Mouse (Mus musculus) forebrain, postnatal 0 days (tissue): ENCODE measurements around the gene Tex33. TPM values are rescaled to one million over a fixed set of nuclear protein-coding genes. Genes with fewer than 3 reads are reported as not detected.
"Not testable (repeated sequence)": the region's sequence is repeated elsewhere in the genome, so short reads cannot be mapped to it uniquely, and the experiment has no call there.

Experiments
- ATAC-seq: fragments of 200-750 bp; cut with Nextera tagmentation; 2 replicates; pipeline ENCODE4 v1.8.0; 2017; ENCODE audit warnings: mild to moderate bottlenecking, moderate library complexity
- DNase-seq: peaks from one replicate; pipeline ENCODE4 v3.0.0-alpha.2; 2015
- H3K27ac ChIP-seq: fragments of 300-500 bp; sonication (generic); 2 replicates; pipeline ENCODE4 v1.5.1; 2014; ENCODE audit warnings: low read depth, mild to moderate bottlenecking, antibody characterized with exemption, low read length, moderate library complexity, mixed read lengths
- H3K27me3 ChIP-seq: fragments of 300-500 bp; sonication (generic); 2 replicates; pipeline ENCODE4 v1.6.1; 2014; ENCODE audit warnings: mild to moderate bottlenecking, low read length, mixed read lengths; ENCODE audit not compliant: insufficient read depth
- H3K36me3 ChIP-seq: fragments of 300-500 bp; sonication (generic); 2 replicates; pipeline ENCODE4 v1.6.1; 2014; ENCODE audit warnings: mild to moderate bottlenecking, moderate library complexity; ENCODE audit not compliant: insufficient read depth
- H3K4me1 ChIP-seq: fragments of 300-500 bp; sonication (generic); 2 replicates; pipeline ENCODE4 v1.6.1; 2014; ENCODE audit warnings: antibody characterized with exemption; ENCODE audit not compliant: insufficient read depth
- H3K4me2 ChIP-seq: fragments of 300-500 bp; sonication (generic); 2 replicates; pipeline ENCODE4 v1.6.1; 2014; ENCODE audit warnings: low read depth, mild to moderate bottlenecking, moderate library complexity
- H3K4me3 ChIP-seq: fragments of 300-500 bp; sonication (generic); 2 replicates; pipeline ENCODE4 v1.5.1; 2014; ENCODE audit warnings: low read depth, low read length, mixed read lengths
- H3K9ac ChIP-seq: fragments of 300-500 bp; sonication (generic); 2 replicates; pipeline ENCODE4 v1.6.1; 2014; ENCODE audit warnings: mild to moderate bottlenecking
- H3K9me3 ChIP-seq: fragments of 300-500 bp; sonication (generic); 2 replicates; pipeline ENCODE4 v1.6.1; 2016; ENCODE audit warnings: low read length
- CTCF ChIP-seq: sonication (generic); IDR thresholded peaks from 2 replicates; pipeline ENCODE4 v1.5.1; 2016; ENCODE audit warnings: antibody characterized with exemption, control low read depth, low read depth
- WGBS: fragments of 180-500 bp; shearing (Covaris S2); extraction: QIAGEN DNeasy Blood & Tissue Kit; methylation state at CpG from one replicate; pipeline ENCODE4 v1.1.7; 2014; 5-methylcytosine and 5-hydroxymethylcytosine counted together
- polyA plus RNA-seq: library from polyadenylated mRNA; unstranded; fragments of >200 nt; fragmentation: Nextera tagmentation; extraction: Ambion mirVana; gene quantifications from 2 replicates; pipeline ENCODE4 v1.2.1, GENCODE M21; 2015
- total RNA-seq: library from RNA; depleted of rRNA; stranded (reverse); fragments of >200 nt; gene quantifications from 2 replicates; pipeline ENCODE4 v1.2.3, GENCODE M21; 2014

Tex33 gene
- total and polyA plus RNA-seq, 2 experiments from 2014 or later, result not detected

GRCm38 (mm10) chr15:78365916-78366315 is 29.8 kb downstream of the Tex33 start:
- no peak for TF ChIP-seq CTCF
- H3K27ac ChIP-seq, result no peak overlapping the region
- H3K4me1 ChIP-seq, result no peaks in the 10 kb centered on the region
- H3K4me2 ChIP-seq, result no peak overlapping the region
- 80% methylated on average over 2 of the region's 2 CpGs for WGBS
- peaks cover 4% of the 10 kb centered on the region; the same call in 1 of the 2 replicates for H3K9me3 ChIP-seq
- no peaks in the 10 kb centered on the region for H3K36me3 ChIP-seq
- no peak overlapping the region for H3K4me3 ChIP-seq
- DNase-seq (no peak), ATAC-seq (no peak)
- no peaks in the 10 kb centered on the region for H3K27me3 ChIP-seq
- no peak overlapping the region for H3K9ac ChIP-seq

DNA sequence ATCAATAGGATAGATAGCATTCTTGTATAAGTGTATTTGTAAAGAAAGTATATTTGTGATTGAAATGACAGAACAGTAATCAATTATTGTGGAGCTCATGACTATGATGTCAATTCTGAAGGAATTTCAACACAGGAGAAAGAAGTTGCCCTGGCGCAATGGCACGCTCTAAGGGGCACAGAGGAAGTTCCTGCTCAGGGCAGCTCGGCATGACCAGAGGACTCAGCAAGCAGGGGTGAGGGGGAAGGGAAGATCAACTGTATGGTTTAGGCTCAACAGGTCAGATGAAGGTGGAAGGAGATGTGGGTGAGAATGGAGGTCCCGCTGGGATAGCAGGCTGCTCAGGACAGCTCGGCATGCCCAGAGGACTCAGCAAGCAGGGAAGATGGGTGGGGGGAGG is 40.2 kb downstream of the Tex33 start:
- H3K4me1 ChIP-seq, result no peaks in the 10 kb centered on the region
- no peaks in the 10 kb centered on the region for H3K36me3 ChIP-seq
- H3K4me2 ChIP-seq, result no peak overlapping the region
- WGBS, result 85% methylated on average over 5 of the region's 5 CpGs
- H3K9me3 ChIP-seq, result no peaks in the 10 kb centered on the region
- H3K27me3 ChIP-seq, result no peaks in the 10 kb centered on the region
- no peak overlapping the region for H3K27ac ChIP-seq
- no peak for TF ChIP-seq CTCF
- DNase-seq (no peak), ATAC-seq (no peak)
- no peak overlapping the region for H3K4me3 ChIP-seq
- no peak overlapping the region for H3K9ac ChIP-seq

- DNase-seq, result peak; percentile 63
- no peak overlapping the region for H3K27ac ChIP-seq
- no peak for ATAC-seq
- H3K4me2 ChIP-seq, result no peak overlapping the region
- TF ChIP-seq CTCF, result peak; percentile 74
- no peak overlapping the region for H3K9ac ChIP-seq
- H3K4me3 ChIP-seq, result no peak overlapping the region
- H3K27me3 ChIP-seq, result no peaks in the 10 kb centered on the region
- no peaks in the 10 kb centered on the region for H3K36me3 ChIP-seq
- no peaks in the 10 kb centered on the region for H3K4me1 ChIP-seq
- 0% methylated on average over 1 of the region's 1 CpGs for WGBS
- no peaks in the 10 kb centered on the region for H3K9me3 ChIP-seq
These were observed 40.8 kb downstream of the Tex33 start for GRCm38 (mm10) chr15:78354958-78355357.

GRCm38 (mm10) chr15:78351586-78352165 is 44.0 kb downstream of the Tex33 start:
- H3K4me1 ChIP-seq, result no peaks in the 10 kb centered on the region
- ATAC-seq, result no peak
- WGBS, result 65% methylated on average over 3 of the region's 3 CpGs
- no peak overlapping the region for H3K4me2 ChIP-seq
- no peaks in the 10 kb centered on the region for H3K36me3 ChIP-seq
- no peak for DNase-seq
- H3K27ac ChIP-seq, result no peak overlapping the region
- H3K9me3 ChIP-seq, result no peaks in the 10 kb centered on the region
- no peak overlapping the region for H3K9ac ChIP-seq
- no peak for TF ChIP-seq CTCF
- no peaks in the 10 kb centered on the region for H3K27me3 ChIP-seq
- H3K4me3 ChIP-seq, result no peak overlapping the region

DNA sequence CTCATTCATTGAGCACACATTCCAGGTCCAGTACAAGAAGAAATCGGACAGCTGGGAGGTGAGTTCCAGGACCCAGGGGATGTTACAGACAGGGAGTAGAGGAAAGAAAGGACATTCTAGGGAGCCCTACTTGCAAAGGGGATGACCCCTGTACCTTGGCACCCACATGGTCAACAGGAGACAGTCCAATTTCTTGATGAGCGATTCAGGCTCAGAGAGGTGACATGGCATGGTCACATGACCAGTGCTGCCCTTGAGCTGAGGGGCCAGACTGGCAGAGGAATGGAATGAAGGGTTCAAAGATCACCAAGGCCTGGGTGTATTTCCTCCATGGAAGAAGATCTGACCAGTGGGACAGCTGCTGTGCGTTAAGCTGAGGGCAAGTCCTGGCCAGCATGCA is 51.1 kb downstream of the Tex33 start:
- Histone ChIP-seq H3K27me3 (no peaks in the 10 kb centered on the region), H3K4me1 (no peaks in the 10 kb centered on the region), H3K4me2 (no peak overlapping the region), H3K36me3 (no peaks in the 10 kb centered on the region), H3K9ac (no peak overlapping the region), H3K9me3 (no peaks in the 10 kb centered on the region), H3K4me3 (no peak overlapping the region), H3K27ac (no peak overlapping the region)
- 93% methylated on average over 3 of the region's 3 CpGs for WGBS
- DNase-seq (no peak), ATAC-seq (no peak)
- no peak for TF ChIP-seq CTCF

DNA sequence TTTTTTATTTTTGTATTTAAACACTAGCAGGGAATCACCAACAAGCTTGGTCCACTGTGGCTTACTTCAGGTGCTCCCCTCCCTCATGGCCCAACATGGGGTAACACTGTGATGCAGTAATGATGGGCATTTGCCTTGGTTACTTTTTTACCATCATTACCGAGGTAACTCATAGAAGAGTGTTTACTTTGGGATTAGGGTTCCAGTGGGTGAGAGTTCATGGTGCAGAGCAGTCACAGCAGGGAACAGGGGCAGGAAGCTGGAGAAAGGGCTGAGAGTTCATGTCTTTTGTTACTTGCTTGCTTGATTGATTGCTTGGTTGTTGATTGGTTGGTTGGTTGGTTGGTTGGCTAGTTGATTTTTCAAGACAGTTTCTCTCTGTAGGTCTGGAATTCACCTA is 52.0 kb downstream of the Tex33 start:
- Histone ChIP-seq H3K9ac (no peak overlapping the region), H3K4me2 (no peak overlapping the region), H3K4me1 (no peaks in the 10 kb centered on the region), H3K36me3 (no peaks in the 10 kb centered on the region), H3K4me3 (no peak overlapping the region), H3K27ac (no peak overlapping the region), H3K9me3 (no peaks in the 10 kb centered on the region), H3K27me3 (no peaks in the 10 kb centered on the region)
- no peak for ATAC-seq
- no peak for TF ChIP-seq CTCF
- no peak for DNase-seq
- WGBS, result 22% methylated on average over 1 of the region's 1 CpGs

- not testable (repeated sequence) for H3K27ac ChIP-seq, H3K27me3 ChIP-seq, H3K4me1 ChIP-seq, H3K9me3 ChIP-seq, ATAC-seq, H3K4me3 ChIP-seq, H3K4me2 ChIP-seq, H3K9ac ChIP-seq, H3K36me3 ChIP-seq, DNase-seq
- WGBS, result 68% methylated on average over 7 of the region's 7 CpGs
These were observed 54.8 kb downstream of the Tex33 start for GRCm38 (mm10) chr15:78340919-78341318.
